Mouse (Mus musculus) ES-CJ7 (cell line): ENCODE measurements around the gene Gm28827.
"Not testable (repeated sequence)": the region's sequence is repeated elsewhere in the genome, so short reads cannot be mapped to it uniquely, and the experiment has no call there.

Source experiments
- DNase-seq: peaks from one replicate; pipeline ENCODE4 v3.0.0; 2011; ENCODE audit warnings: low read depth, low spot score

The Gm28827 gene

DNA sequence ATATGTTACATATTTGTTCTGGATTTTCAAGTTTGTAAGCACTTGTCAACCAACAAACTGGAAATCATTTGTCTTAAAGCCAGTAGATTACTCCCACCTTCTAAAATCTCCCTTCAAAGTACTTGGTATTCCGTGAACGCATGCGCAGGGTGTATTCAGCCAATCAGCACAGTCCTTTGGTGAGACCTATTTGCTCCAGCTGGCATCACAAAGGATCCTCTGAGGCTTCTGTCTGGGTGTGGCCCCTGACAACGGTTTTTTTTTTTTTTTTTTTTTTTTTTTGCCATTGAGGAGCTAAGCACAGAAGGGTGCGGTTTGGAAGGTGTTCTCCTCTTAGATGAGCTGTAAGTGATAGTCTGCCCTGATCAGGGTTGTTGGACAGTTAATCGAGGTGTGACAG lies at the start of gene Gm28827:
Gm28827 (plus strand) TSS at position 301 of the 400 bp plus-strand sequence.
- DNase-seq: not testable (repeated sequence)
